Mouse (Mus musculus) fat pad, adult 2 months (tissue): ENCODE data around the gene Slc22a4.
"Not testable (repeated sequence)": the region's sequence is repeated elsewhere in the genome, so short reads cannot be mapped to it uniquely, and the experiment has no call there.

Source experiments
- DNase-seq: peaks from one replicate; pipeline ENCODE4 v3.0.0-alpha.2; 2011; ENCODE audit warnings: low read depth, low spot score; ENCODE audit errors: extremely low read depth

Gene Slc22a4

DNA sequence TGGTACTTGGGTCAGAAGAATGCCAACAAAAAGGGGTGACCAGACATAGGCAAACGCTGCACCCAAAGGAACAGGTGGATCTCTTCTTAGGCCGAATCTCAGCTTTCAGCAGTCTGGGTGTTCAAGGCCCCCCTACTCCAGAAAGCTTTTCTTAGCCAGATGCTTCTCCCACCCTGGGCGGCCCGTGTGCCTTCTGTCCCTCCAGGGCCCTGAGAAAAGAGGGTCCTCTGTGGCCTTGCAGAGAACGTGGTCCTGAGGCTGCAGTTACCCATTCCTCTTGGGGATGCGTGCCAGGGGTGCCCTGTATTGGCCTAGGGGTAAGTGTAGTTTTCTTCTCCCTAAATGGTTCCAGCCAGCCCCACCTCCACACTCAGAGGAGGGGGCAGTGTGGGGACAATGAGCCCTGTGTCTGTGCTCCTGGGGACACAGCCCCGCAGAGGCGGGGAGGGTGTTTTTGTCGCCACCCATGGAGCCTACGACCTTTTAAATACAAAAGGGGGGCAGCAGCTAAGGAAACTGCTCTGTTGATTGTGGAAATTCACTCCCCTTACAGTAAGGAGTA, 30.2 kb upstream of the Slc22a4 start:
- no peak for DNase-seq

DNA sequence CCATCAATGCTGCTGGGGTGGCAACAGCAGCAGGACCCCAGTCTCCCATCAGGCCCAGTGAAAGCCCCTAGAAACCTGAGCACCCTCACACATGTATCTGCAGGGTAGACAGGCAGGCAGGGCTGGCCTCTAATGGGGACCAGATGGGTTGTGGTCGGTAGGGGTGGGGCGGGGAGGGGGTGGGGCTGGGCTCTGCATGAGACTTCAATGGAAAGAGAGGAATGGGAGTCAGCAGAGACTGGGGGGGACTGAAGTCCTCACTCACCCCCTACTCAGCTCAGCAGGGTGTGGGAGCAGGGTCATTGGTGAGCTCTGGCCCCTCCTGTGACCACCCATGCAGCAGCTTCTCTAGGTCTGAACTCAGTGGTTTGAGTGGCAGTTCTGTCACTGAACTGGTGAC, 29.5 kb upstream of the Slc22a4 start:
- no peak for DNase-seq

DNA sequence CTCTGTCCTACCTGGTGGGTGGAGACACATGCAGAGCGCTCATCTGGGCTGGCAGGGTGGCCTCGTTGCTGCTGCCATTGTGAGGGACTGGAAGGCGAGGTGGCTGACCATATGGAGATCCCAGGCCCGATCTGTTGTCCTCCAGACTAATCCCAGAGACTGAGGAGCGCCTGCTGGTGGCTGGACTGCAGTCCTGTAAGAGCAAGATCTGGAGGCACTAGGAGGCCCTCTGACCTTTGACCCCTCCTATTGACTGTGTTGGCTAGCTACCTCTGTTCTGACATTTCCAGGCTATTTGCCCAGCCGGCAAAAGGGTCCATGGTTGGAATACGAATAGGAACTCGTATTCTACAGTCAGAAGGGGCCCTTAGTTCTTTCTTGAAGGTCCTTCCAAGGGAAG, 28.2 kb upstream of the Slc22a4 start:
- no peak for DNase-seq

DNA sequence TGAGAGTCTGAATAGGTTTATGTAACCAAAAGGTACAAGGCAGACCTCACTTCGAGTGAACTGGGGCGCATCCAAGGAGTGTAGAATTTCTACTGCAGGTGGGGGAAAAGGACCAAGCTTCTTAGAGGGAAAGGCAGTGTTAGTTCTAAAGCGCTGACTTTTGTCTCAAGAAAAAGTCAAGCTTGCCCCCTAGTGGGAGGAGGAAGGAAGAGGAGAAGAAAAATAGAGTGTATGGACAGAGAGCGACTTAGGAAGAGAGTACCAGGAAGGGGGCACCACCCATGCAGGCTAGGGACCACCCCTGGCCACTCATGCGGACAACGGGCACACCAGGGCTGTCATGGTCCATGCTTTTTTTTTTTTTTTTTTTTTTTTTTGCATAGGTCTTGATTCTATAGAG, 26.4 kb upstream of the Slc22a4 start:
- no peak for DNase-seq

DNA sequence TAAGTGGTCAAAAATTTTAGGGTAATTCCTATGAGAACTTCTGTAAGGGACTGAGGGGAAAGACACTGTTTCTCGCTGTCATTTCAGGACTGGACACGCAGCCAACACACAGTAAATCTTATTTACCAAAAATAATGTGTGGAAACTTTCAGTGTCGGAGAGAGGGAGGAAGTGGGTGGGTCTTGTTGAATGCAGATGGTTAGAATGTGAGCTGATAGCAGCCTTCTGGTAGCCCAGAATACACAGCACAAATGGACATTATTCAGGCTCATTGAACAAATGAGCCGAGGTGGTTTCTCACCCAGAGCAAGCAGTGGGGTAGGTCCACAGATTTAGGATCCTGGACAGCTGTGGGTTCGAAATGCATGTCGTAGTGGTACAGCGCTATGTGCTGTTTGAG, 25.2 kb upstream of the Slc22a4 start:
- DNase-seq: no peak

DNA sequence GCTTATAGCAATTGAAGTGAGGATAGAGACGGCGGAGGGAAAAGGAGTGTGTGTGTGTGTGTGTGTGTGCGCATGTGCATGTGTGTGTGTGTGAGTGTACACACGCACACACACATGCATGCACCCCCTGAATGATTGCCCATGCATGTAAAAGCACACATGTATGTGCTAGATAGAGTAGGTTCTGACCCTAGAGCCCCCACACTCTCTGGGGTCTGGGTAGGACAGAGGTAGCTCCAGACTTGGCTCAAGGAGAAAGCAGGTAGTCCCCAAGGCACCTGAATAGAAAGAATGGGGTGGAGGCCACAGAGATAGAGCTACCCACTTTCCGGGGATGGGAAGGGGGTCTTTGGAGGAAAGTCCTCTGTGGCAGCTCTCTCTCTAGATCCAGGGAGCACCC, 24.2 kb upstream of the Slc22a4 start:
- no peak for DNase-seq

DNA sequence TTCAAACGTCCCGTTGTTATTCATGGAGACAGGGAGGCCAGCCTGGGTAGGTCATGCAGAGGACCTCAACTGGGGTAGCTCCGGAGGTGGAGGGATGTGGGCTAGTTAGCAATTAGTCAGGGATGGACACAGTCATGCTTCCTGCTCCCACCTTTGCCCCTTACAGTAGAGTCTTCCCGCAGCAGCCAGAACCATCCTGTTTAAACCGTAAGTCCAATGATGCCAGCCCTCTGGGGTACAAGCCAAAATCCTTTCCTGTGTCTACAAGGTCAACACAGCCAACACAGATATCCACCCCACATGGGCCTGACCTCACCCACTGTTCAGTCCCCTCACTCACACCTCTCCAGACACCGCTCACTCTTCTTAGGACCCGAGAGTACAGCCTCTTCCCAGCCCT, 23.3 kb upstream of the Slc22a4 start:
- no peak for DNase-seq

DNA sequence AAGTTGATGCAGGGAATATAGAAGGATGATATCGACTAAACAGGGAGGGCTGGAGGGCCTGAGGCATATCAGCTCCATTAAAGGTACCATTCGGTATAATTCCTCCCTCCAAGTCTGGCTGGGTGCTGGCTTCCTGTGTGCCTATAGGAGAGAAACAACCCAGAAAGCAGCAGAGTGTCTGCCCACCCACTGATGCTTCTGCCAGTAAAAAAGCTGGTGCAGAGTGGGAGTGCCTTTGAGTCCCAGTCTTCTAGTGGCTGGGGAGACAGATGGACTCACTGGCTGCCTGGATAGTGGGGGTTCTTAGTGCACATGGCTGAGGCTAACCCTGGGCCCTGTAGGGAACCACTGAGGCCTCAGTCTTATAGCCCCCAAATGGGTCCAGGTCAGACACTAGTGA, 22.3 kb upstream of the Slc22a4 start:
- DNase-seq: no peak

DNA sequence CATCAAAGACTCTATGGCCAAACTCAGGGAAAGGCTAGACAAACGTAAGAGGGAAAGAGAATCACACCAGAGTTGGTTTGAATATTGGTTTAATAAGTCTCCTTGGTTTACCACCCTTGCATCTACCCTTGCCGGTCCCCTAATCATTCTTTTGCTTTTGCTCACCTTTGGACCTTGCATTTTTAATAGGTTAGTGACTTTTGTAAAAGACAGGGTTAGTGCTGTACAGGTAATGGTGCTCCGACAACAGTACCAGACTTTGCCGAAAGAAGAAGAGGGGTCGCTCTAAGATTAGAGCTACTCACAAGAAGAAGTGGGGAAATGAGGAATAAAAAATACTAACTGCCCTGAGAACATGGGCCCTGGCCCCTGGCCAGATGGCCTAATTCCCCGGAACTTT, 12.8 kb upstream of the Slc22a4 start:
- no peak for DNase-seq

DNA sequence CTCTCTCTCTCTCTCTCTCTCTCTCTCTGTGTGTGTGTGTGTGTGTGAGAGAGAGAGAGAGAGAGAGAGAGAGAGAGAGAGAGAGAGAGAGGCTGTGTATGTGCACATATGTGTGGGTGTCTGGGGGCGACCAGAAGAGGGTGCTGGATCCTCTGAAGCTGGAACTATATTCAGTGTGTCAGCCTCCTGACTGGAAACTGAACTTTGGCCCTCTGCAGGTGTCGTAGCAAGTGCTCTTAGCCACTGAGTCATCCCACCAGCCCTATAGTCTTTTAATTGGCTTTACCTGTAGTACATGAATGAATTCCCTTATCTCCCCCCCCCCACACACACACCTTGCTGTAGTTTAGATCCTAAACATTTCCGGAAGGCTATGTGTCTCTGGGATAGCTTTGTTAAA, 5.0 kb upstream of the Slc22a4 start:
- not testable (repeated sequence) for DNase-seq

DNA sequence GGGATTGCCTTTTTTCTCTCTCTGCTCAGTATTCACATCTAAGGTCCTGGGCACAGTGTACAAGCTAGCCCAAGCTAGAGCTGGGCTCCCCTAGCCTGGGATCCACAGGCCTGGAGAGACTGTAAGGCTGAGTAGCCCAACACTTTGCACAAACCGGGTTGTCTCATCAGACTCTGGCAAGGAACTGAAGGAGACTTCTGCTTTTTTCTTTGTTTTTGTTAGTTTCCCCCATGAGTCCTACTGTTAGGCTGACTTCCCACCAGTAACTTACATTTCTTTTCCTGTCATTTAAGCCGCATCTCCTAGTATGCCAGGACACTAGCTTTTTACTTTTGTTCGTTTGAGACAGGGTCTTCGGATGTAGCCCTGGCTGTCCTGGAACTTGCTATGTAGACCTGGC, 1.1 kb upstream of the Slc22a4 start:
- DNase-seq: no peak

DNA sequence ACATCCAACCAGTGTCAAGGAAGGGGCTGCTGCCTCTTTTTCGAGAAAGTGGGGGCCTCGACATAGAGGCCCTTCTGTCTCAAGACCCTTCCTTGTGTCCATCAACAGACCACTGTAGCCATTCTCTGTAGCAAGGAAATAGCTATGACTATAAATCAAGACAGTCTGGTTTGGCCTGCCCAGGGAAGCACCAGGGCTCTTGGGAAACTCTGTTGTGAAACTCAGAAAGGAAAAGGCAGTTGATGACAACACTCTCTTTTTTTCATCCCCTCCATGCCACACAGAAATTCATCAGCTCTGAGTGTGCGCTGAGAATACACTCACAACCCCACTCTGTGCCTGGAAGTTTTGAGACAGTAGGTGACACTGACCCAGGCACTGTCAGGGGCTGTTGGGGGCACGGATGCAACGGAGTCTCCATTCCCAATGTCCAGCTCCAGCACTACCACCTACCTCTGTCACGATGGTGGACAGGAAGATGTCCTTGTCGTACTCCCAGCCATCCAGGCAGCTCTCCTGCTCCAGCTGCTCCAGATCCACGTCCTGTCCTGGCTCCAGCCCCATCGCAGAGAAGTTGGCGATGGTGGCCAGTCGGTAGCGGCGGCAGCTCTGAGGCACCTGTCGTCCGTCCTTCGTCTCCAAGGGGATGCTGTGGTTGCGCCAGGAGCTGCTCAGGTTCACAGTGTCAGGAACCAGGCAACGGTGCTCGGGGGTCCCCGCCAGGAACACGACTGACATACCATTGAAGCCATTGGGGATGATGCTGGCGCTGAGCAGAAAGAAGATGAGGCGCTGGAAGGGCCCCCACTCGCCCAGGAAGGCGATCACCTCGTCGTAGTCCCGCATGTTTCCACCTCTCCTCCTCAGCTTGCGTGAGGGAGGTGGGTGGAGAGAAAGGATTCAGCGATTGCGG, 503 bp downstream of the Slc22a4 start:
- DNase-seq: no peak

DNA sequence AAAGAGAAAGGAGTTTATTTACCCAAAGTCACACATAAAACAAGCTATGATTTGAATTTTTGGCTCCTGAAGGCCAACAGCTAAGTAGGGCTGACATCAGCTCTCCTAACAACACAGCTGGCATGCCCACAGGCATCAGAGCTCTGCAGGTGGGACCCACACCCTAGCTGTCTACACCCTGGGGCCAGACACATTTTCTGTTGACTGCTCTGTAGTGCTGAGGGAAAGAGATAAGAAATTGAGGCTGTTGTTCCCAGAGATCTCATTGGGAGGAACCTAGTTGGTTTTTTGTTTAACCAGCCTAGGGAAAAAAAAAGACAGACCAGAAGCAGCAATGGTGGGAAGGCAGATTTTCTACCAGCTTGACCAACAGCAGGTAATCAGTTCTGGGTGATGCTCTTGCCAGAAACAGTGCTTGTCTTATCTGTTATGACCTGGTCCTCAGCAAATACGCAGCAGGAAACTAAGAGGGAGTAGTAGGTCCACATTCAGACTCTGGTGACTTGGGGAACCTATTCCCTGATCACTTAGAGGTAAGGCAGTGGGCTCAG, 1.3 kb downstream of the Slc22a4 start:
- no peak for DNase-seq

DNA sequence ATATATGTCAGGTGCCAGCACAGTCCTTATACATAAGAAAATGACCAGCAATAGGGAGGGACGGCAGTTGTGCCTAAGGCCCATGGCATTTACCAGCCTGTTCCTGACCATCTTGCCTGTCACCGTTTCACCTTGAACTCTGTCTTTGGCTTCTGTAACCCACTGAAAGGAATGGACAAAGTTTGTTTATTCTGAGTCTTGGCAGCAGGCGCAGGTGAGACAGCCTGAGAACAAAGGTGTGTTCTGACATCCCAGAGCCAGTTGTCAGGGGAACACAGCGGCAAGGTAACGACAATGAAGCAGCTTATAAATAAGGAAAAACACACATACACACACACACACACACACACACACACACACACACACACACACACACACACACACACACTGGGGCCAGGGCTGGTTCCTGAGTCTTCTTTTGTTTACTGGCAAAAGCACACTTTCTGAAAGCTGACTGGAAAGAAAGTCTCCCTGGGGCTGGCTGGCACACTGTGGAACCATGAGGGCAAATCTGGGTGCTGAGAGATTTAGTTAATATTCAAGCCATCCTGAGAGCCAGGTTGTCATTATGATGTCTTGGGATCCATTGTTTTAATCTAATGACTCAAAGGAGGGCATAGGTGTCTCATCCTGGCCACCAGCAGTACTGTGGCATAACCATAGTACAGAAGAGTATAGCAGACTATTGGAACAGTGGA, 6.3 kb downstream of the Slc22a4 start:
- no peak for DNase-seq

DNA sequence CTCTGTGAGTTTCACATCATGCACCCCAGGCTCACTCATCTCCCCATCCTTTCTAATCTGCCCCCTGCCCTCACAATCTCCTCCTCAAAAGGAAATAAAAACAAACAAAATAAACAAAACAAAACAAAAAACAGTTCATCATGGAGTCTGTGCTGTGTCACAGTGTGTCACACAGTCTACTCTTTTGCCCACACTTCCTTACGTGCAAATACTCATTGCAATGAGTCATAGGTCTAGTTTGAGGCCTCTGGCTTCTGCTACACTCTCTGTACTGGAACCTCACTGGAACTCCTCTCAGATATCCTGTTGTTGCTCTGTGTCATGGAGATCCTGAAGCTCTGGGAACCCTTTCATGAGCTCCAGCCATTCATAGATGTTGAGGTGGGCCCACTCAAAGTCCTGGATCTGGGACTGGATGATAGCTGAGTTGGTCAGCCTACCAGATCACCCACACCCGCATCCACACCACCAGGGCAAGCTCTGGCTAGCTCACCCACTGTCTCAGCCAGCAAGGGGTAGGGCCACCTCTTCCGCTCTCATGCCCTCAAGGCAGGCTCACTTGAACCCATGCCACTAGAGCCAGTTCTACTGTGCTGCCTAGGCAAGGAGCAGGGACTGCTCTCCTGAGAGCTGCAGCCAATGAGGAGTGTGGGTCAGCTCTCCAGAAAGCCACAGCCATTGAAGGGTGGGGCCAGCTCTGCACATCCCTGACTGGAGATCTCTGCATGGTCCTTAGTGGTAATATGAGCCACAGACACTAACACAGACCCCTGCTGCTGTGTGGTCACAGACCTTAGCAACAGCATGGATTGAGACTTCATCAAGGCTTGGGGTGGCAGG, 8.8 kb downstream of the Slc22a4 start:
- no peak for DNase-seq

DNA sequence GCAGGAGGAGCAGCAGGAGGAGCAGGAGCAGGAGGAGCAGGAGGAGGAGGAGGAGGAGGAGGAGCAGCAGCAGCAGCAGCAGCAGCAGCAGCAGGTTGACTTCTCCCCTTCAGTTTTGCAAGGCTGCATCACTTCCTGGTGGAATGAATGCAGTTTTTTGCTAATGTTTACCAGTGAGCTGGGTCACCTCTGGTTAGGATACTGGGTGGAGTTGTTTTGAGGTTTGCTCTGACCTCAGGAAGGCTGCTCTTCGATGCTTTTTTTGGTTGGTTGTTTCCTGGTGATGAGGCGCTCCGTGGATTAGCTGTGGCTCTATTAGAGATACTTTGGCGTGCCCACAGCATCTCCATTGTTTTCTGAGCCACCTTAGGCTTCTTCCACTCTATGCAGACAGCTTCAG, 10.3 kb downstream of the Slc22a4 start:
- DNase-seq: no peak

DNA sequence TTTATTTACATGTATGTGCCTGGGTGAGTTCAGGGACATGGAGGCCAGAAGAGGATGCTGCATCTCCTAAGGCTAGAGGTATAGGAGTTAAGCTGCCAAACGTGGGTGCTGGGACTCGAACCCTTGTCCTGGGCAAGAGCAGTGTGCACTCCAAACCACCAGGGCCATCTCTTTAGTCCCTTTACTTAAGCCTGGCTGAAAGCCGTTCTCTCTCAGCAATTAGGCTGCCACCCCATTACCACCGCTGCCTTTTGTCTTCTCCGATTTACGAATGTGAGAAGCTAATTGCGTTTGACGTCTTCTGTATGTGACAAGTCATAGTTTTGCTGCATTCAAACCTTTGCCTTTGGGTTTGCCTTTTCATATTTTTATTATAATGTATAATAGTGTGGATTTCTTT, 11.8 kb downstream of the Slc22a4 start:
- DNase-seq: no peak

DNA sequence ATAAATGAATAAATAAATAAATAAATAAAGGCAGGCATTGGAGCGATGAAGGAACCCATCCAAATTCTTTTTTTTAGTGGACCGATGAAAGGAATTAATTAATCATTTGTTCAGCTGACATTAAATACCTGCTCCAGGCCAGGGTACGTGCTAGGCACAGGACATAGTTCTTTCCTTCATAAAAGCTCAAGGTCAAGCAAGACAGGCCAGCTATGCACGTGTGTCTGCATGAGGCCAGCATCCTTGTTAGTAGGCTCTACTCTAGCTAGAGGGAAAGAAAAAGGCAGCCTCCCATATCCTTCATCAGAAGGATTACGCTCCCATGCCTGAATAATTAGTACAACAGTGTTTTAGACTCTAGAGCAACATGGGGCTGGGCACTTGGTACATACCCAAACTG, 14.9 kb downstream of the Slc22a4 start:
- DNase-seq: no peak

DNA sequence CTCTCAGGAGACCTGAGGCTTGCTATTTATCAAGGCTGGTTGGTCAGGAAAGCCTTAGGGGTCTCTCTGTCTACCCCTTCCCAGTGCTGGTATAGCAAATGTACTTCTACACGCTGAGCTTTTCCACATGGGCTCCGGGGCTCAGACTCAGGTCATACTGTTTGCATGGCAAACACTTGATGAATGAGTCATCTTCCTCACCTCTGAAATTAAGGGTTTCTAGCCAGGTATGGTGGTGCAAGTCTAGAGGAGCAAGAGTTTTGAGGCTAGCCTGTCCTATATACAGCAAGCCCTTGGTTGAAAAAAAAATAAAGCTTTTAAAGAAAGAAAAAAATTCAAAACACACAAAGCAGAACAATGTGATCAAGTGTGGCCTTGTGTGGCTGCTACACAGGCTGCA, 16.6 kb downstream of the Slc22a4 start:
- DNase-seq: no peak

DNA sequence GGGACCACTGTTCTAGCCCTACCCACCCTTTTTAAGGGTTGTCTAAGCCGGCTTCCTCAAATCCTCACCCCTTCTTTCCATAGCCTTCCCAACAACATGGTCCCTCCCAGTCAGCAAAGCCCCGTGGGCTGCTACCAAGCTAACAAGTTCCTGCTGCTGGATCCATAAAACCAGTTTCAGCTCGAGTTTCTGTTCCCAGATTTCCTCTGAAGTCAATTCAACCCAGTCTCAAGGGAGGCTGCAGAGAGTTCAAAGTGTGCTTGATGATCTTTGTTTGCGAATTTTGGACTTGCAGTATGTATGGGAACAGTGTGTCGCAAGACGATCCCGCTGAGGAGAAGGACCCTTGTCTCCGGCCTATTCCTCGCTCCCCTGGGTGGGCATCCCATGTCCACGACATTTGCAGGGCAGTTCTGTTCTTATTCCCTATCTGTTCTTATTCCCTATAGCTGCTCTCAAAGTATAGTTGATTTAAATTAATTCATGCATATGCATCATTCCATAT, 19.4 kb downstream of the Slc22a4 start:
- no peak for DNase-seq

DNA sequence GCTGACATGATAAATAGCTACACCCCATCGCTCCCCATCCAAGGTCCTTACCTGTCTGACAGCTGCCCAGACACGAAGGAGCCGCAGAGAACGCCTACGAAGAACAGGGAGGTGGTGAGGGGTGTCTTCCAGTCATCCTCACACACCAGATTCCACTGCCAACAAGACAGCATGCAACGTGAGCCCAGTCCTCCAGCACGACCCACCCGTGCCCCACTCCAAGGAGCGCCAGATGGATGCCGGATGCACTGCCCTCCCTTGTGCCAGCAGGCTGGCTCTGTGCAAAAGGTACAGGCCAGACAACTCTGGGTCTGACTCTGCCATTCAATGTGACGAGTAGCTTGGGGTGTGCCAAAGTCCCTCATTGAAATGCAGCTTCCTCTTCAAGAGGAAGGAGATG, 20.2 kb downstream of the Slc22a4 start:
- DNase-seq: no peak
